Mouse (Mus musculus): Measurements from ENCODE around the gene Mios.

DNA sequence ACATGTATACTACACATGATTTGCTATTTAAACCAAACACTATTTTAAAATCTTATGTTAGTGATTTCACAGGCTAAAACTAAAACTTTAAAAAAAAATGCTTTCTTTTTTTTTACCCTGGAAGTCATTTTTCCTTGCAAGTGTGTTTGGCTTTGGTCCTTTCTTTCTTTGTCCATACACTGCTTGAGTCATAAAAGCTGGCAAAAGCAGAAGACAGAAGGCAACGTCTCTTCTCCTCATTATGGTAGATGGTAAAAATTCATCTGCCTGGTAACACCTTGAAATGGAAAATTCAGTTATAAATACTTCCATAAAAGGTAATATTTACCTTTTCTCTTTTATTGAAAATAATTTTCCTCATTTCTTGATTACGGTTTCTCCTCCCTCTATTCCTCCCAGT, 32.9 kb upstream of the Mios start:
- TF ChIP-seq POLR2A (IDR thresholded peaks at IDR 0.05; ENCODE audit: low read depth, low read length) (no peak), CTCF (conservative IDR thresholded peaks at IDR 0.05; ENCODE audit: insufficient read depth, insufficient read length, low read depth, low read length) (no peak)
